Mouse (Mus musculus): ENCODE measurements at regions not wholly inside any gene's neighbourhood (a gene's known extent, or its start where the extent isn't known, plus 50 kb on each side); places are given as distances from the start of the nearest gene placed in this dataset.

GRCm38 (mm10) chr10:74722971-74723370, 244.0 kb upstream of the Gnaz start:
- no peak for DNase-seq (ENCODE audit: low spot score)

GRCm38 (mm10) chr10:74749446-74749845, 217.5 kb upstream of the Gnaz start:
- no peak for DNase-seq (ENCODE audit: low spot score)

DNA sequence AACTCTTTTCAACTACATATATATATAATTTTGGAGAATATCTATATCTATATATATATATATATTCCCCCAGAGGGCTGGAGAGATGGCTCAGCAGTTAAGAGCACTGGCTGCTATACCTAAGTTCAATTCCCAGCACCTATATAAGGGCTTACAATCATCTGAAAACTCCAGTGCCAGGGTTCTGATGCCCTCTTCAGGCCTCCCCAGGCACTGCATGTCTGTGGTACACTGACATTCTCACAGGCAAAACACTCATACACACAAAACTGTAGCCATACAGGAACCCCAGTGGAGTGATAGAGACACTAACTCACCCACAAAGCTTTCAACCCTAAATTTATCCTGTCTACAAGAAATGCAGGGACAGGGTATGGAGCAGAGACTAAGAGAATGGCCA, 216.1 kb upstream of the Gnaz start:
- DNase-seq (ENCODE audit: low spot score) = no peak

DNA sequence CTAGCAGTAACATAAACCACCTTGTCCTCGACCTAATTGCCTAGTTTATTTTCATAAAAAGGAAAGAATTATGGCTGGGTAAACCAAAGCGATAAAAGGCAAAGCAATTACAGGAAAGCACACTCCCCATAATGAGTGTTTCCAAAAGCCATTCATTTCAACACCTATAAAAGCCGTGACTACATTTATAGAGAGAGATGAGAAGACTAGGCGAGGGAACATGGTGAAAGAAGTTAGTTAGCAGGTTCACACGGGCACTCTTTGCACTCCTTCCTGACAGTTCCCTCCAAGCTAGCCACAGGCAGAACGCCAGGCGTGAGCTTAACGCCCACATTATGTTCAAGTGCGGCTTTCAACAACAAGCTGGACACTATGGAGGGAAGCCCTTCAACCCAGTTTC, 206.2 kb upstream of the Gnaz start:
- DNase-seq (ENCODE audit: low spot score) = no peak

- DNase-seq (ENCODE audit: low spot score) = no peak
These were observed 177.7 kb upstream of the Gnaz start for GRCm38 (mm10) chr10:74789245-74789644.

GRCm38 (mm10) chr10:74789987-74790386, 177.0 kb upstream of the Gnaz start:
- DNase-seq (ENCODE audit: low spot score) = no peak

GRCm38 (mm10) chr10:74823395-74823794, 143.6 kb upstream of the Gnaz start:
- DNase-seq (ENCODE audit: low spot score) = no peak

- no peak for DNase-seq (ENCODE audit: low spot score)
These were observed 132.6 kb upstream of the Gnaz start for GRCm38 (mm10) chr10:74834359-74834758.

- DNase-seq (ENCODE audit: low spot score) = peak; percentile 59
These were observed 118.6 kb upstream of the Gnaz start for GRCm38 (mm10) chr10:74848372-74848771.

- DNase-seq (ENCODE audit: low spot score) = no peak
These were observed 111.8 kb upstream of the Gnaz start for GRCm38 (mm10) chr10:74854991-74855664.
